Mouse (Mus musculus) lung, postnatal 0 days (tissue): Measurements from ENCODE around the gene Smok3a. TPM values are rescaled to one million over a fixed set of nuclear protein-coding genes. Genes with fewer than 3 reads are reported as not detected.
"Not testable (repeated sequence)": the region's sequence is repeated elsewhere in the genome, so short reads cannot be mapped to it uniquely, and the experiment has no call there.

Experiments
- ATAC-seq: fragments of 200-750 bp; cut with Nextera tagmentation; 2 replicates; pipeline ENCODE4 v1.8.0; 2017; ENCODE audit warnings: moderate library complexity
- DNase-seq: peaks from one replicate; pipeline ENCODE4 v3.0.0-alpha.2; 2016; ENCODE audit warnings: low spot score
- H3K27ac ChIP-seq: fragments of 300-500 bp; sonication (generic); 2 replicates; pipeline ENCODE4 v1.5.1; 2014; ENCODE audit warnings: antibody characterized with exemption, mild to moderate bottlenecking, low read length, mixed read lengths
- H3K27me3 ChIP-seq: fragments of 300-500 bp; sonication (generic); replicated peaks from 2 replicates; pipeline ENCODE4 v1.6.1; 2014; ENCODE audit warnings: low read length, mixed read lengths; ENCODE audit not compliant: insufficient read depth
- H3K36me3 ChIP-seq: fragments of 300-500 bp; sonication (generic); 2 replicates; pipeline ENCODE4 v1.6.1; 2014; ENCODE audit warnings: low read length, mixed read lengths; ENCODE audit not compliant: insufficient read depth
- H3K4me1 ChIP-seq: fragments of 300-500 bp; sonication (generic); 2 replicates; pipeline ENCODE4 v1.6.1; 2014; ENCODE audit warnings: antibody characterized with exemption, low read depth, low read length, mixed read lengths; ENCODE audit not compliant: insufficient read depth
- H3K4me2 ChIP-seq: fragments of 300-500 bp; sonication (generic); replicated peaks from 2 replicates; pipeline ENCODE4 v1.6.1; 2014; ENCODE audit warnings: low read depth, mild to moderate bottlenecking, low read length, moderate library complexity, mixed read lengths
- H3K4me3 ChIP-seq: fragments of 300-500 bp; sonication (generic); 2 replicates; pipeline ENCODE4 v1.5.1; 2014; ENCODE audit warnings: low read depth, low read length
- H3K9ac ChIP-seq: fragments of 300-500 bp; sonication (generic); replicated peaks from 2 replicates; pipeline ENCODE4 v1.6.1; 2014; ENCODE audit warnings: low read depth, mild to moderate bottlenecking
- H3K9me3 ChIP-seq: fragments of 300-500 bp; sonication (generic); 2 replicates; pipeline ENCODE4 v1.6.1; 2016; ENCODE audit warnings: low read length, mixed read lengths
- CTCF ChIP-seq: IDR thresholded peaks from 2 replicates; pipeline ENCODE4 v1.5.1; 2016; ENCODE audit warnings: antibody characterized with exemption, mild to moderate bottlenecking
- EP300 ChIP-seq: IDR thresholded peaks from 2 replicates; pipeline ENCODE4 v1.6.1; 2016; ENCODE audit warnings: antibody characterized with exemption, mild to moderate bottlenecking, control low read depth
- WGBS: fragments of 180-500 bp; shearing (Covaris S2); extraction: QIAGEN DNeasy Blood & Tissue Kit; methylation state at CpG from one replicate; pipeline ENCODE4 v1.1.7; 2014; 5-methylcytosine and 5-hydroxymethylcytosine counted together
- polyA plus RNA-seq: library from polyadenylated mRNA; unstranded; fragments of >200 nt; fragmentation: Nextera tagmentation; extraction: Ambion mirVana; gene quantifications from 2 replicates; pipeline ENCODE4 v1.2.1, GENCODE M21; 2015

Smok3a gene
- polyA plus RNA-seq: not detected in 2 replicates

GRCm38 (mm10) chr5:138020961-138021479, at the start of gene Smok3a, which contains the start of gene Smok3b:
Gene Smok3a (plus strand): TSS chr5:138021261.
Gene Smok3b (plus strand): TSS chr5:138021429.
- H3K27ac ChIP-seq: not testable (repeated sequence)

DNA sequence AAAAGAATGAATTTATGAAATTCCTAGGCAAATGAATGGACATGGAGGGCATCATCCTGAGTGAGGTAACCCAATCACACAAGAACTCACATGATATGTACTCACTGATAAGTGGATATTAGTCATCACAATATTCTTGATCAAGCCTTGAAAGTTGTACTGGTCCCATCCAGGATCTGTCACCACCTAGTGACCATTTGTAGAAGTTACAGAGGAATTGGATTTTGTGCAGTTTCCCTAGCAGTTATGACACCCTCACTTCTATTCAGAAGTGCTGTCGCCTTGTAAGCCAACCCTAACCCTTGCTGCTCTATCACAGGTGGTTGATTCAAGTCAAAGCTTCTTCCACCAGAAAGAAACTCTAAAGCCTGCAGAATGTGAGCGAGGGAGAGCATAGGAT, 47.9 kb upstream of the Smok3a start:
- no peaks in the 10 kb centered on the region for H3K4me1 ChIP-seq
- no peaks in the 10 kb centered on the region for H3K36me3 ChIP-seq
- no peaks in the 10 kb centered on the region for H3K27me3 ChIP-seq
- TF ChIP-seq CTCF (peak; percentile 31), EP300 (no peak)
- no peaks in the 10 kb centered on the region for H3K9me3 ChIP-seq
- H3K27ac ChIP-seq: no peak overlapping the region
- no peak for ATAC-seq
- no peak for DNase-seq
- H3K9ac ChIP-seq: no peak overlapping the region
- 63% methylated on average over 2 of the region's 2 CpGs for WGBS
- H3K4me2 ChIP-seq: no peak overlapping the region
- H3K4me3 ChIP-seq: no peak overlapping the region

More at GRCm38 (mm10) chr5:138020961-138021479, at the start of gene Smok3a, which contains the start of gene Smok3b:
- H3K4me1 ChIP-seq, H3K27me3 ChIP-seq, DNase-seq, H3K36me3 ChIP-seq, ATAC-seq, H3K9ac ChIP-seq, H3K4me3 ChIP-seq, H3K4me2 ChIP-seq, H3K9me3 ChIP-seq: not testable (repeated sequence)
- WGBS: 87% methylated on average over 3 of the region's 7 CpGs

DNA sequence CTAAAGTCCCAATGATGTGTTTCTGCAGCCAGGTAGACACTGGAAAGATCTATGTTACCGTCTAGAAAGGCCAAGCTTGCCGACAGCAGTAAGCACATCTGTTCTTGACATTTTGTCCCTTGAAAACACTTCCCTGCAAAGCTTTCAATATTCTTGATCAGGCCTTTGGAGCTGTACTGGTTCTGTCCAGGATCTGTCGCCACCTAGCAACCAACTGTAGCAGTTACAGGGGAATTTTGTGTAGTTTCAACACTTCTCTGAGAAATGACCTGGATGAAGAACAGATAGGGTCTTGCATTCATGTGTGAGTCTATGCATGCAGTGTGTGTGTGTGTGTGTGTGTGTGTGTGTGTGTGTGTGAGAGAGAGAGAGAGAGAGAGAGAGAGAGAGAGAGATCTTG, 47.3 kb upstream of the Smok3a start:
- Histone ChIP-seq H3K36me3 (no peaks in the 10 kb centered on the region), H3K4me1 (no peaks in the 10 kb centered on the region), H3K27me3 (no peaks in the 10 kb centered on the region), H3K4me3 (no peak overlapping the region), H3K9ac (no peak overlapping the region), H3K9me3 (no peaks in the 10 kb centered on the region), H3K4me2 (no peak overlapping the region), H3K27ac (no peak overlapping the region)
- TF ChIP-seq EP300: no peak
- TF ChIP-seq CTCF: peak; percentile 62
- ATAC-seq (no peak), DNase-seq (peak; percentile 16)
- WGBS: 35% methylated on average over 3 of the region's 3 CpGs

GRCm38 (mm10) chr5:137974724-137975123, 46.3 kb upstream of the Smok3a start:
- no peaks in the 10 kb centered on the region for H3K9me3 ChIP-seq
- H3K27ac ChIP-seq: no peak overlapping the region
- H3K27me3 ChIP-seq: no peaks in the 10 kb centered on the region
- DNase-seq (no peak), ATAC-seq (no peak)
- H3K36me3 ChIP-seq: no peaks in the 10 kb centered on the region
- no peak overlapping the region for H3K4me3 ChIP-seq
- no peak for TF ChIP-seq EP300
- TF ChIP-seq CTCF: no peak
- no peaks in the 10 kb centered on the region for H3K4me1 ChIP-seq
- H3K4me2 ChIP-seq: no peak overlapping the region
- H3K9ac ChIP-seq: no peak overlapping the region
- WGBS: 53% methylated on average over 3 of the region's 3 CpGs

- H3K4me1 ChIP-seq: no peaks in the 10 kb centered on the region
- ATAC-seq: no peak
- TF ChIP-seq CTCF (no peak), EP300 (no peak)
- H3K27ac ChIP-seq: no peak overlapping the region
- DNase-seq: no peak
- H3K9me3 ChIP-seq: no peaks in the 10 kb centered on the region
- WGBS: 21% methylated on average over 1 of the region's 1 CpGs
- no peaks in the 10 kb centered on the region for H3K27me3 ChIP-seq
- H3K9ac ChIP-seq: no peak overlapping the region
- H3K4me3 ChIP-seq: no peak overlapping the region
- H3K36me3 ChIP-seq: no peaks in the 10 kb centered on the region
- H3K4me2 ChIP-seq: no peak overlapping the region
Measured at GRCm38 (mm10) chr5:137975434-137975833, 45.6 kb upstream of the Smok3a start.

- H3K4me2 ChIP-seq: no peak overlapping the region
- H3K9ac ChIP-seq: no peak overlapping the region
- H3K4me3 ChIP-seq: no peak overlapping the region
- no peaks in the 10 kb centered on the region for H3K27me3 ChIP-seq
- no peak for TF ChIP-seq EP300
- no peak for TF ChIP-seq CTCF
- no peak for ATAC-seq
- H3K4me1 ChIP-seq: no peaks in the 10 kb centered on the region
- H3K9me3 ChIP-seq: no peaks in the 10 kb centered on the region
- 17% methylated on average over 1 of the region's 1 CpGs for WGBS
- H3K36me3 ChIP-seq: no peaks in the 10 kb centered on the region
- no peak for DNase-seq
- no peak overlapping the region for H3K27ac ChIP-seq
Measured at GRCm38 (mm10) chr5:137977291-137977690, 43.8 kb upstream of the Smok3a start.

- no peak for TF ChIP-seq EP300
- TF ChIP-seq CTCF: no peak
- no peak for ATAC-seq
- Histone ChIP-seq H3K9ac (no peak overlapping the region), H3K36me3 (no peaks in the 10 kb centered on the region), H3K27me3 (no peaks in the 10 kb centered on the region), H3K4me1 (no peaks in the 10 kb centered on the region), H3K4me3 (no peak overlapping the region), H3K9me3 (no peaks in the 10 kb centered on the region), H3K27ac (no peak overlapping the region), H3K4me2 (no peak overlapping the region)
- no peak for DNase-seq
- WGBS: 75% methylated on average over 2 of the region's 2 CpGs
Measured at GRCm38 (mm10) chr5:137979081-137979480, 42.0 kb upstream of the Smok3a start.
